Mouse (Mus musculus): ENCODE measurements around the gene Fam83f. TPM values are rescaled to one million over a fixed set of nuclear protein-coding genes. Genes with fewer than 3 reads are reported as not detected.

Fam83f gene
- polyA plus RNA-seq, 1 experiment = 5.4 TPM

- Histone ChIP-seq H3K27me3 (ENCODE audit: control insufficient read depth, insufficient read depth, low read length) (no peaks in the 10 kb centered on the region), H3K4me1 (replicated peaks; ENCODE audit: control insufficient read depth, insufficient read depth, low read length) (no peaks in the 10 kb centered on the region), H3K4me3 (ENCODE audit: control insufficient read depth, insufficient read depth, low read length) (no peak overlapping the region), H3K27ac (ENCODE audit: control insufficient read depth, insufficient read depth, low read length) (no peak overlapping the region), H3K36me3 (ENCODE audit: control insufficient read depth, insufficient read depth, low read length) (no peaks in the 10 kb centered on the region)
- TF ChIP-seq POLR2A (IDR thresholded peaks at IDR 0.05; ENCODE audit: control insufficient read depth, extremely low read depth, insufficient read depth, low read length, poor library complexity) = no peak
- no peak for TF ChIP-seq CTCF (IDR thresholded peaks at IDR 0.05; ENCODE audit: borderline replicate concordance, control insufficient read depth, extremely low read depth, insufficient read depth, low read length, poor library complexity)
- no peak for DNase-seq
- WGBS = 90% methylated on average over 4 of the region's 4 CpGs
These were observed 10.7 kb upstream of the Fam83f start for GRCm38 (mm10) chr15:80660963-80661362.

- Histone ChIP-seq H3K4me1 (replicated peaks; ENCODE audit: control insufficient read depth, insufficient read depth, low read length) (no peaks in the 10 kb centered on the region), H3K4me3 (ENCODE audit: control insufficient read depth, insufficient read depth, low read length) (no peak overlapping the region), H3K36me3 (ENCODE audit: control insufficient read depth, insufficient read depth, low read length) (no peaks in the 10 kb centered on the region), H3K27me3 (ENCODE audit: control insufficient read depth, insufficient read depth, low read length) (no peaks in the 10 kb centered on the region), H3K27ac (ENCODE audit: control insufficient read depth, insufficient read depth, low read length) (no peak overlapping the region)
- TF ChIP-seq POLR2A (IDR thresholded peaks at IDR 0.05; ENCODE audit: control insufficient read depth, extremely low read depth, insufficient read depth, low read length, poor library complexity) (no peak), CTCF (IDR thresholded peaks at IDR 0.05; ENCODE audit: borderline replicate concordance, control insufficient read depth, extremely low read depth, insufficient read depth, low read length, poor library complexity) (no peak)
- DNase-seq = no peak
- WGBS = 85% methylated on average over 4 of the region's 4 CpGs
These were observed 7.2 kb upstream of the Fam83f start for GRCm38 (mm10) chr15:80664444-80664843.

- Histone ChIP-seq H3K4me3 (ENCODE audit: control insufficient read depth, insufficient read depth, low read length) (no peak overlapping the region), H3K36me3 (ENCODE audit: control insufficient read depth, insufficient read depth, low read length) (no peaks in the 10 kb centered on the region), H3K4me1 (replicated peaks; ENCODE audit: control insufficient read depth, insufficient read depth, low read length) (peaks cover 16% of the 10 kb centered on the region), H3K27ac (ENCODE audit: control insufficient read depth, insufficient read depth, low read length) (no peak overlapping the region), H3K27me3 (ENCODE audit: control insufficient read depth, insufficient read depth, low read length) (no peaks in the 10 kb centered on the region; the same call in 1 of the 2 replicates)
- no peak for DNase-seq
- WGBS = 90% methylated on average over 2 of the region's 2 CpGs
- TF ChIP-seq POLR2A (IDR thresholded peaks at IDR 0.05; ENCODE audit: control insufficient read depth, extremely low read depth, insufficient read depth, low read length, poor library complexity) (no peak), CTCF (IDR thresholded peaks at IDR 0.05; ENCODE audit: borderline replicate concordance, control insufficient read depth, extremely low read depth, insufficient read depth, low read length, poor library complexity) (no peak)
These were observed 1.2 kb downstream of the Fam83f start for GRCm38 (mm10) chr15:80672810-80673209.

- WGBS = 82% methylated on average over 4 of the region's 4 CpGs
- H3K4me1 ChIP-seq (replicated peaks; ENCODE audit: control insufficient read depth, insufficient read depth, low read length) = peaks cover 16% of the 10 kb centered on the region
- no peaks in the 10 kb centered on the region; the same call in 1 of the 2 replicates for H3K27me3 ChIP-seq (ENCODE audit: control insufficient read depth, insufficient read depth, low read length)
- DNase-seq = no peak
- H3K4me3 ChIP-seq (ENCODE audit: control insufficient read depth, insufficient read depth, low read length) = no peak overlapping the region
- no peak overlapping the region for H3K27ac ChIP-seq (ENCODE audit: control insufficient read depth, insufficient read depth, low read length)
- TF ChIP-seq POLR2A (IDR thresholded peaks at IDR 0.05; ENCODE audit: control insufficient read depth, extremely low read depth, insufficient read depth, low read length, poor library complexity) (no peak), CTCF (IDR thresholded peaks at IDR 0.05; ENCODE audit: borderline replicate concordance, control insufficient read depth, extremely low read depth, insufficient read depth, low read length, poor library complexity) (no peak)
- no peaks in the 10 kb centered on the region for H3K36me3 ChIP-seq (ENCODE audit: control insufficient read depth, insufficient read depth, low read length)
These were observed 1.9 kb downstream of the Fam83f start for GRCm38 (mm10) chr15:80673337-80674095.

GRCm38 (mm10) chr15:80674700-80675099 lies 3.1 kb downstream of the Fam83f start:
- peaks cover 16% of the 10 kb centered on the region for H3K4me1 ChIP-seq (replicated peaks; ENCODE audit: control insufficient read depth, insufficient read depth, low read length)
- no peaks in the 10 kb centered on the region for H3K36me3 ChIP-seq (ENCODE audit: control insufficient read depth, insufficient read depth, low read length)
- no peak for DNase-seq
- TF ChIP-seq POLR2A (IDR thresholded peaks at IDR 0.05; ENCODE audit: control insufficient read depth, extremely low read depth, insufficient read depth, low read length, poor library complexity) (no peak), CTCF (IDR thresholded peaks at IDR 0.05; ENCODE audit: borderline replicate concordance, control insufficient read depth, extremely low read depth, insufficient read depth, low read length, poor library complexity) (no peak)
- H3K27ac ChIP-seq (ENCODE audit: control insufficient read depth, insufficient read depth, low read length) = no peak overlapping the region
- WGBS = 62% methylated on average over 6 of the region's 6 CpGs
- H3K4me3 ChIP-seq (ENCODE audit: control insufficient read depth, insufficient read depth, low read length) = no peak overlapping the region
- H3K27me3 ChIP-seq (ENCODE audit: control insufficient read depth, insufficient read depth, low read length) = no peaks in the 10 kb centered on the region; the same call in 1 of the 2 replicates

GRCm38 (mm10) chr15:80679515-80680215 lies 8.0 kb downstream of the Fam83f start:
- H3K4me3 ChIP-seq (ENCODE audit: control insufficient read depth, insufficient read depth, low read length) = no peak overlapping the region
- H3K4me1 ChIP-seq (replicated peaks; ENCODE audit: control insufficient read depth, insufficient read depth, low read length) = peaks cover 45% of the 10 kb centered on the region
- WGBS = 85% methylated on average over 8 of the region's 8 CpGs
- no peak overlapping the region for H3K27ac ChIP-seq (ENCODE audit: control insufficient read depth, insufficient read depth, low read length)
- TF ChIP-seq CTCF (IDR thresholded peaks at IDR 0.05; ENCODE audit: borderline replicate concordance, control insufficient read depth, extremely low read depth, insufficient read depth, low read length, poor library complexity) (no peak), POLR2A (IDR thresholded peaks at IDR 0.05; ENCODE audit: control insufficient read depth, extremely low read depth, insufficient read depth, low read length, poor library complexity) (no peak)
- DNase-seq = no peak
- no peaks in the 10 kb centered on the region for H3K36me3 ChIP-seq (ENCODE audit: control insufficient read depth, insufficient read depth, low read length)
- no peaks in the 10 kb centered on the region for H3K27me3 ChIP-seq (ENCODE audit: control insufficient read depth, insufficient read depth, low read length)
